Mouse (Mus musculus) small intestine, adult 2 months (tissue): ENCODE data around the gene Slamf1.

ENCODE experiments used
- CTCF ChIP-seq: fragments of 200-500 bp; IDR thresholded peaks from 2 replicates; pipeline ENCODE4 v1.5.1; 2012; ENCODE audit warnings: low read depth, mild to moderate bottlenecking, control low read depth, inconsistent platforms, low read length, moderate library complexity, mixed read lengths; ENCODE audit not compliant: insufficient replicate concordance, insufficient read length; ENCODE audit errors: extremely low read depth
- POLR2A ChIP-seq: fragments of 200-500 bp; IDR thresholded peaks from 2 replicates; pipeline ENCODE4 v1.6.1; 2012; ENCODE audit warnings: low read depth, mild to moderate bottlenecking, control low read depth, inconsistent platforms, low read length, moderate library complexity

DNA sequence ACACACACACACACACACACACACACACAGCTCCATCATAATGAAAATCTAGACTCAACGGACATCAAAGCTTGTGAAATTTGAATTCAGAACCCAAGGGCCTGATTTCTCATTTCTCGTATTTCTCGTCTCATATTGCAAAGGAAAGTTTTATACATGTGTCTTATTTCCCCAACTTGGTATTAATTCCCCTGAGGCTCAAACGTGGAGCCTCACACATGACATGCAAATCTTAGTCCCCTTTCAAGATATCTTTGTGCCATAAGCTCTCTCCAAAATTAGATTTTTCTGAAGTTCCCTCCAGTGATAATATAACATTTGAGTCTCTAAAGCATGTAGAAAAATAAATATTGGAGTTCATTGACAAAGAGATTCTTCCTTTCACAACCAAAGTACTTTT lies 81.8 kb downstream of the Slamf1 start:
- TF ChIP-seq POLR2A (no peak), CTCF (no peak)
